Mouse (Mus musculus) heart, postnatal 0 days (tissue): Measurements from ENCODE around the gene Kazn.

Experiments
- CTCF ChIP-seq: IDR thresholded peaks from 2 replicates; pipeline ENCODE4 v1.5.1; 2016; ENCODE audit warnings: antibody characterized with exemption, control low read depth, low read depth
- EP300 ChIP-seq: IDR thresholded peaks from 2 replicates; pipeline ENCODE4 v1.6.1; 2016; ENCODE audit warnings: antibody characterized with exemption, low read depth

- TF ChIP-seq EP300 (no peak), CTCF (no peak)
These were observed 44.7 kb upstream of the Kazn start for GRCm38 (mm10) chr4:142283867-142284266.
